ENCODE assay signal across 13 mouse cellular contexts in genomic region chr5:101833875-101834274, GRCm38 (mm10).
DNase-seq lines count a peak whose midpoint lies in the region; ATAC-seq and TF ChIP-seq lines count a peak whose summit lies in the region.
"Had no signal": no experiment of that assay in that cellular context is flagged by ENCODE, and none has a peak within 500 bp of the region (broad histone marks: within the 10 kb centered on the region; RNA-seq: fewer than 3 reads in every experiment).

No protein-coding gene starts in this region.

- DNase-seq in kidney, adult 2 months: no peak
- DNase-seq in kidney, postnatal 4 days: no peak
- peak; percentile 17 for DNase-seq in 416B (ENCODE audit: low read depth)
- DNase-seq in MEL (ENCODE audit: low read depth, low spot score): peak; percentile 49
- DNase-seq in liver, postnatal 0 days: no peak
- no peak for DNase-seq in urinary bladder, postnatal 25 days (ENCODE audit: low spot score)
- no peak for DNase-seq in forebrain, embryonic 14.5 days (ENCODE audit: low spot score)
- DNase-seq: adrenal gland, adult 2 months; cerebellum, adult 11 months; kidney, postnatal 10 days had no signal

- peak; percentile 33 for TF ChIP-seq RAD21 in MEL (IDR thresholded peaks at IDR 0.05; ENCODE audit: low read depth, low read length)

- H3K79me2 ChIP-seq in MEL (ENCODE audit: control insufficient read depth, insufficient read depth, low read length, poor library complexity): no peaks in the 10 kb centered on the region

- H3K9ac ChIP-seq in MEL (ENCODE audit: control insufficient read depth, low read depth, low read length, poor library complexity, severe bottlenecking): no peak overlapping the region
- H3K9ac ChIP-seq in liver, postnatal 0 days (replicated peaks): no peak overlapping the region
- H3K9ac ChIP-seq in forebrain, embryonic 14.5 days (ENCODE audit: low read length): no peak overlapping the region
- H3K9ac ChIP-seq: embryonic facial prominence, embryonic 12.5 days; forebrain, embryonic 15.5 days; liver, embryonic 15.5 days had no signal

- no peaks in the 10 kb centered on the region for H3K27me3 ChIP-seq in kidney, adult 2 months (replicated peaks; ENCODE audit: control insufficient read depth, insufficient read depth, low read length)
- no peaks in the 10 kb centered on the region for H3K27me3 ChIP-seq in MEL (ENCODE audit: control insufficient read depth in 1 of 2, insufficient read depth in 2 of 2, low read length in 2 of 2)
- H3K27me3 ChIP-seq in liver, postnatal 0 days (ENCODE audit: insufficient read depth, low read length): no peaks in the 10 kb centered on the region
- H3K27me3 ChIP-seq in forebrain, embryonic 14.5 days (replicated peaks; ENCODE audit: control insufficient read depth, insufficient read depth, low read length): no peaks in the 10 kb centered on the region
- H3K27me3 ChIP-seq: embryonic facial prominence, embryonic 12.5 days; forebrain, embryonic 15.5 days; liver, embryonic 15.5 days had no signal

- H3K4me1 ChIP-seq in kidney, adult 2 months (ENCODE audit: control insufficient read depth, insufficient read depth, low read length): no peaks in the 10 kb centered on the region
- H3K4me1 ChIP-seq in MEL (ENCODE audit: control insufficient read depth in 1 of 2, insufficient read depth in 2 of 2, low read length in 2 of 2): no peaks in the 10 kb centered on the region
- H3K4me1 ChIP-seq in liver, postnatal 0 days (ENCODE audit: insufficient read depth): no peaks in the 10 kb centered on the region
- no peaks in the 10 kb centered on the region for H3K4me1 ChIP-seq in forebrain, embryonic 14.5 days (ENCODE audit: control insufficient read depth, insufficient read depth, low read length)
- H3K4me1 ChIP-seq: embryonic facial prominence, embryonic 12.5 days; forebrain, embryonic 15.5 days; liver, embryonic 15.5 days had no signal

- peak; percentile 43 for TF ChIP-seq CTCF in kidney, adult 2 months (conservative IDR thresholded peaks at IDR 0.05; ENCODE audit: insufficient read depth, insufficient read length, low read depth, low read length)
- peak; percentile 53 to 68 (median 63) for TF ChIP-seq CTCF in MEL (IDR thresholded peaks at IDR 0.05 in 2 of 3, conservative IDR thresholded peaks at IDR 0.05 in 1 of 3; ENCODE audit: control insufficient read depth in 1 of 3, insufficient read depth in 1 of 3, low read depth in 2 of 3, low read length in 3 of 3, poor library complexity in 1 of 3, severe bottlenecking in 1 of 3)
- TF ChIP-seq CTCF in liver, postnatal 0 days (IDR thresholded peaks at IDR 0.05; ENCODE audit: low read depth): peak; percentile 32; the same call in 1 of the 2 replicates

- peaks cover 3% of the 10 kb centered on the region; the same call in 1 of the 2 replicates for H3K36me3 ChIP-seq in kidney, adult 2 months (ENCODE audit: control insufficient read depth, insufficient read depth, low read length)
- peaks cover 0 to 3% of the 10 kb centered on the region in 2 experiments; a peak in 1 of 4 replicates for H3K36me3 ChIP-seq in MEL (ENCODE audit: control insufficient read depth in 1 of 2, insufficient read depth in 2 of 2, low read length in 2 of 2)
- peaks cover 21% of the 10 kb centered on the region for H3K36me3 ChIP-seq in liver, postnatal 0 days (replicated peaks; ENCODE audit: insufficient read depth, low read length)
- peaks cover 44% of the 10 kb centered on the region for H3K36me3 ChIP-seq in forebrain, embryonic 14.5 days (ENCODE audit: control insufficient read depth, insufficient read depth, low read length)

- no peak overlapping the region for H3K4me2 ChIP-seq in liver, postnatal 0 days (ENCODE audit: low read depth, low read length)
- no peak overlapping the region for H3K4me2 ChIP-seq in forebrain, embryonic 14.5 days (ENCODE audit: low read length)
- H3K4me2 ChIP-seq: embryonic facial prominence, embryonic 12.5 days; forebrain, embryonic 15.5 days; liver, embryonic 15.5 days had no signal

- H3K9me3 ChIP-seq in MEL (replicated peaks; ENCODE audit: insufficient read depth, low read length): no peaks in the 10 kb centered on the region
- no peaks in the 10 kb centered on the region for H3K9me3 ChIP-seq in liver, postnatal 0 days (ENCODE audit: low read length)
- H3K9me3 ChIP-seq in forebrain, embryonic 14.5 days (replicated peaks; ENCODE audit: control insufficient read depth, low read length): no peaks in the 10 kb centered on the region
- H3K9me3 ChIP-seq: embryonic facial prominence, embryonic 12.5 days; forebrain, embryonic 15.5 days; liver, embryonic 15.5 days had no signal

- H3K27ac ChIP-seq in kidney, adult 2 months (ENCODE audit: insufficient read depth, low read depth, low read length): no peak overlapping the region
- no peak overlapping the region for H3K27ac ChIP-seq in MEL (ENCODE audit: control insufficient read depth, low read depth, low read length)
- H3K27ac ChIP-seq in liver, postnatal 0 days (ENCODE audit: low read depth): no peak overlapping the region
- no peak overlapping the region for H3K27ac ChIP-seq in forebrain, embryonic 14.5 days (ENCODE audit: low read depth, low read length)
- H3K27ac ChIP-seq: embryonic facial prominence, embryonic 12.5 days; forebrain, embryonic 15.5 days; liver, embryonic 15.5 days had no signal

- WGBS in kidney, adult 2 months: 80% methylated on average over 8 of the region's 8 CpGs
- 76% methylated on average over 8 of the region's 8 CpGs for WGBS in liver, postnatal 0 days (ENCODE audit: insufficient replicate concordance)
- 56% methylated on average over 8 of the region's 8 CpGs for WGBS in forebrain, embryonic 14.5 days

- no peak for TF ChIP-seq EP300 in MEL (IDR thresholded peaks at IDR 0.05; ENCODE audit: low read depth in 1 of 2, low read length in 2 of 2)
- no peak for TF ChIP-seq EP300 in liver, postnatal 0 days (IDR thresholded peaks at IDR 0.05; ENCODE audit: low read depth)

- no peak for TF ChIP-seq POLR2A in kidney, adult 2 months (IDR thresholded peaks at IDR 0.05; ENCODE audit: low read depth, low read length)
- no peak for TF ChIP-seq POLR2A in MEL (IDR thresholded peaks at IDR 0.05; ENCODE audit: control insufficient read depth in 1 of 2, insufficient read depth in 1 of 2, low read depth in 1 of 2, low read length in 2 of 2, poor library complexity in 1 of 2)

- ATAC-seq in liver, postnatal 0 days: no peak
- no peak for ATAC-seq in forebrain, embryonic 14.5 days
- ATAC-seq: forebrain, embryonic 15.5 days had no signal

- no peak overlapping the region for H3K4me3 ChIP-seq in kidney, adult 2 months (ENCODE audit: insufficient read depth, low read depth, low read length)
- H3K4me3 ChIP-seq in MEL (ENCODE audit: control insufficient read depth in 1 of 2, insufficient read depth in 1 of 2, low read depth in 2 of 2, low read length in 2 of 2): no peak overlapping the region
- no peak overlapping the region for H3K4me3 ChIP-seq in liver, postnatal 0 days (ENCODE audit: low read depth, low read length)
- H3K4me3 ChIP-seq in forebrain, embryonic 14.5 days (ENCODE audit: low read depth, low read length): no peak overlapping the region
- H3K4me3 ChIP-seq: embryonic facial prominence, embryonic 12.5 days; forebrain, embryonic 15.5 days; liver, embryonic 15.5 days had no signal

TF ChIP-seq in MEL, 35 proteins besides CTCF, POLR2A, EP300 and RAD21:
- TF ChIP-seq SMC3 (IDR thresholded peaks at IDR 0.05; ENCODE audit: low read depth, low read length): peak; percentile 48
- TF ChIP-seq MAX (IDR thresholded peaks at IDR 0.05; ENCODE audit: low read length): no peak

Comparison
In these comparisons a context has a peak if more than half of its experiments do, and no peak if none do; other contexts are left out.
1. DNase-seq: peak in 416B (single experiment) and MEL (single experiment); none in kidney, adult 2 months (single experiment), kidney, postnatal 4 days (0 of 2), liver, postnatal 0 days (single experiment), urinary bladder, postnatal 25 days (single experiment) and forebrain, embryonic 14.5 days (single experiment).
2. Peak in every context shown above with its lines, with median percentiles within 50 percentile points of each other: CTCF ChIP-seq.